Mouse (Mus musculus) megakaryocyte, embryonic 14.5 days (primary cell): Measurements from ENCODE around the gene Slc36a2.

Source experiments
- FLI1 ChIP-seq: IDR thresholded peaks from 2 replicates; pipeline ENCODE4 v1.6.1; 2012; ENCODE audit warnings: low read length, inconsistent platforms, mixed read lengths
- GATA1 ChIP-seq: IDR thresholded peaks from 3 replicates; pipeline ENCODE4 v1.6.1; 2012; ENCODE audit warnings: mixed read lengths, low read length, inconsistent platforms, borderline replicate concordance

GRCm38 (mm10) chr11:55183124-55183523, 1.8 kb downstream of the Slc36a2 start:
- TF ChIP-seq GATA1 (no peak), FLI1 (no peak)
